Mouse (Mus musculus) heart, adult 18-20 months (tissue): Measurements from ENCODE around the gene Aqp11. TPM values are rescaled to one million over a fixed set of nuclear protein-coding genes. Genes with fewer than 3 reads are reported as not detected.

ENCODE experiments used
- DNase-seq, 2 experiments: peaks; one replicate each; pipeline ENCODE4 v3.0.0; 2021 to 2022; ENCODE audit warnings: mixed read lengths in 1 of 2
- total RNA-seq, 2 experiments: library from RNA; stranded (reverse); gene quantifications; 2 replicates each; pipeline ENCODE4 v1.2.3; 2021

Aqp11 gene
- total RNA-seq, 2 experiments from 2014 or later = 1.5 to 1.7 TPM

DNA sequence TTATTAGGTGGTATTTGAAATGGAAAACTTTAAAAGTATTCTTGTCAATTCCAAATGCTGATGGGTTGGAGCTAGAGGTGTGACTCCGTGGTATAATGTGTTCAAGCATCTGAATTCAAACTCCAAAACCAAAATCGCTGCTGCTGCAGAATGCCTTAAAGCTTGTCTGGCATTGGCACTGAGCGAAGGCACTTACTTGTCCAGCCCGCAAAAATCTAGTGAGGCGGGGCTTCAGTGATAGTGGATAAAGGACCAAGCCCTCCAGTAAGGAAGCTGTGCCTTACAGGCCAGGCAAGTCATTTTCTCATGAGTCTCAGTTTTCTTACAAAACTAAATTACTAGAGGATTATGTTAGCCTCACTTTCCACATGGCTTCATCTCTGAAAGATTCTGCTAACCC, 30.3 kb downstream of the Aqp11 start:
- no peak for DNase-seq

DNA sequence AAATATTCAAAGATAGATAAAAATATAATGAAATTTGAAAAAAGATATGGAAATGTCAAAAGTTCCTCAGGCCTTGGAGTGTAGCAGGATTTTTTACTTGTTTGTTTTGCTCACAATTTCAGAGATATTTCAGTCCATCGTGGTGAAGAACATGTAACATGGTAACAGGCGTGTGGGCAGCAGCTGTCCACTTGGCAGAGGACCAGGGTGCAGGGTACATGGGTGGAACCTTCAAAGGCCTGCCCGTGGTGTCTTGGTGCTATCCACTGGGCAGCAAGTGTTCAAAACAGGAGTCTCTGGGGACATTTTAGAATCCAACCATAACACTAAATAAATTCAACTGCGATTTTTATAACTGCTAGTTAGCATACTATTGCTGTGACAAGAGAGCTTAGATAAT, 31.0 kb downstream of the Aqp11 start:
- DNase-seq = peak; percentile 11 to 25

DNA sequence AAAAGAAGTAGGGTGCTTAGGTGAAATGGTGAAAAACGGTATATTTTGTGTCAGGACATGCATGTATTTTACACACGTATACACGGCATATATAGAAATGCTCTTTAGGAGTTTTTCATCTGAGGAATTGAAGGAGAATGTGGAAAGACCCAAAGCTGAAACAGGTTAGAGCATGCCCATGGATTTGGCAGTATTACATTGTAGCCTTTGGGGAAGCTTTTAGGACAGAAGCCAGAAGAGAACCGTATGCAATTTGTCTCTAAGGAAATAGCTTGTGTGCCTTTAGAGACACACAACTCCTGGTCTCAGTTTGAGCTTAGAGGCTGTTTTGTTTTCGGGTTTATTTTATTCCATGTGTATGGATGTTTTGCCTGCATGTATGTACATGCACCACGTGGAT, 37.0 kb downstream of the Aqp11 start:
- no peak for DNase-seq

DNA sequence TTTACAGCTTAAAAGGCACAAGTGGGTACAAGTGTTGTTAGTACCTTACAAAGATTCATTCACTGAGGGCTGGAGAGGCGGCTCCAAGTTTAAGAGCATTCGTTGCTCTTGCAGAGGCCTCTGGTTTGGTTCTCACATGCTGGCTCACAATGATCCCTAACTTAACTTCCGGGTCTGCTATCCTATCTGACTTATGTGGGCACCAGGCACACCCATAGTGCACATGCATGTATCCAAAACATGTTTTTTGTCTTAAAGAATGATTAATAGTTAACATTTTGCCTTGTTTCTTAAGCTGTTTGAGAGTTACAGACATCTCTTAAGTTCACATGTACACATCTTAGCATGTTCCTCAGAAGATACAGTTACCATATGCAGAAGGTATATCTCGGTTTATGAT, 37.9 kb downstream of the Aqp11 start:
- no peak for DNase-seq

- peak; percentile 95 to 97 for DNase-seq
These were observed 41.4 kb downstream of the Aqp11 start, which contains the start of gene Clns1a for GRCm38 (mm10) chr7:97696506-97697254. Clns1a (plus strand) TSS chr7:97696634.

GRCm38 (mm10) chr7:97696133-97696505, 42.0 kb downstream of the Aqp11 start:
- DNase-seq = no peak

GRCm38 (mm10) chr7:97695441-97695840, 42.6 kb downstream of the Aqp11 start:
- no peak for DNase-seq

- DNase-seq = no peak
These were observed 50.3 kb downstream of the Aqp11 start for GRCm38 (mm10) chr7:97687831-97688230.

GRCm38 (mm10) chr7:97679239-97679638, 58.9 kb downstream of the Aqp11 start:
- peak in 1 of 2 experiments; percentile 45 for DNase-seq

Other genes starting within 250 kb of the Aqp11 start
- gene Aamdc, start 158.8 kb downstream of the Aqp11 start, total RNA-seq = 10 to 100 TPM; 63.9 to 67.8 TPM
- gene Rsf1, start 158.4 kb downstream of the Aqp11 start, total RNA-seq = 10 to 100 TPM; 14.3 to 16.1 TPM
- 10 to 100 TPM; 28.7 to 29.5 TPM for gene Clns1a, start 41.7 kb downstream of the Aqp11 start, total RNA-seq
- 1 to 10 TPM; 1.5 to 2.2 TPM for gene Pak1, start 50.3 kb upstream of the Aqp11 start, total RNA-seq
- not detected for gene Gdpd4, start 181.7 kb upstream of the Aqp11 start, total RNA-seq